Mouse (Mus musculus) myocyte (in vitro differentiated cells): Measurements from ENCODE around the gene Tbata. TPM values are rescaled to one million over a fixed set of nuclear protein-coding genes. Genes with fewer than 3 reads are reported as not detected.

ENCODE experiments used
- H3K27me3 ChIP-seq: one replicate; pipeline ENCODE4 v1.6.1; 2011; ENCODE audit not compliant: control insufficient read depth, insufficient read depth, insufficient read length
- H3K36me3 ChIP-seq: one replicate; pipeline ENCODE4 v1.6.1; 2011; ENCODE audit not compliant: control insufficient read depth, insufficient read depth
- H3K4me2 ChIP-seq: one replicate; pipeline ENCODE4 v1.6.1; 2011; ENCODE audit warnings: low read depth, control low read depth
- H3K4me3 ChIP-seq: one replicate; pipeline ENCODE4 v1.5.1; 2011; ENCODE audit warnings: mild to moderate bottlenecking, control low read depth, moderate library complexity
- H3K79me2 ChIP-seq: one replicate; pipeline ENCODE4 v1.6.1; 2011; ENCODE audit not compliant: control insufficient read depth, insufficient read depth
- H3ac ChIP-seq: one replicate; pipeline ENCODE4 v1.6.1; 2011; ENCODE audit not compliant: control insufficient read depth, insufficient read length
- CEBPB ChIP-seq: IDR thresholded peaks from 2 replicates; pipeline ENCODE4 v1.6.1; 2011; ENCODE audit warnings: mild to moderate bottlenecking, moderate library complexity; ENCODE audit not compliant: poor library complexity, insufficient read depth, severe bottlenecking
- E2F4 ChIP-seq: IDR thresholded peaks from one replicate; pipeline ENCODE4 v1.6.1; 2011; ENCODE audit warnings: mild to moderate bottlenecking, control low read depth, moderate library complexity; ENCODE audit not compliant: insufficient read depth
- MAX ChIP-seq: IDR thresholded peaks from one replicate; pipeline ENCODE4 v1.6.1; 2011; ENCODE audit warnings: low read depth, mild to moderate bottlenecking, control low read depth
- MYOD1 ChIP-seq, 3 experiments: IDR thresholded peaks; one replicate each; pipeline ENCODE4 v1.6.1; 2011; ENCODE audit warnings: control low read depth in 2 of 3, low read depth in 2 of 3, mild to moderate bottlenecking in 2 of 3, moderate library complexity in 1 of 3; ENCODE audit not compliant: insufficient read length in 2 of 3, control insufficient read depth in 1 of 3
- MYOG ChIP-seq, 3 experiments: IDR thresholded peaks; one replicate each; pipeline ENCODE4 v1.6.1; 2011; ENCODE audit warnings: control low read depth in 2 of 3, low read depth in 2 of 3, mild to moderate bottlenecking in 2 of 3; ENCODE audit not compliant: insufficient read length in 2 of 3, control insufficient read depth in 1 of 3, insufficient read depth in 1 of 3
- POLR2A ChIP-seq: IDR thresholded peaks from one replicate; pipeline ENCODE4 v1.6.1; 2011; ENCODE audit warnings: low read depth, mild to moderate bottlenecking, control low read depth, moderate library complexity; ENCODE audit not compliant: insufficient read length
- POLR2AphosphoS2 ChIP-seq: IDR thresholded peaks from one replicate; pipeline ENCODE4 v1.6.1; 2011; ENCODE audit warnings: low read depth, control low read depth; ENCODE audit not compliant: insufficient read length
- REST ChIP-seq: IDR thresholded peaks from one replicate; pipeline ENCODE4 v1.6.1; 2011; ENCODE audit warnings: mild to moderate bottlenecking, control low read depth, moderate library complexity; ENCODE audit not compliant: insufficient read depth, insufficient read length
- SRF ChIP-seq: IDR thresholded peaks from one replicate; pipeline ENCODE4 v1.6.1; 2011; ENCODE audit warnings: low read depth; ENCODE audit not compliant: control insufficient read depth, insufficient read length
- TCF12 ChIP-seq: IDR thresholded peaks from one replicate; pipeline ENCODE4 v1.6.1; 2011; ENCODE audit warnings: mild to moderate bottlenecking, control low read depth; ENCODE audit not compliant: poor library complexity, insufficient read depth, severe bottlenecking
- TCF3 ChIP-seq: IDR thresholded peaks from one replicate; pipeline ENCODE4 v1.6.1; 2011; ENCODE audit warnings: low read depth, control low read depth; ENCODE audit not compliant: insufficient read length
- USF1 ChIP-seq: IDR thresholded peaks from one replicate; pipeline ENCODE4 v1.6.1; 2011; ENCODE audit warnings: low read depth, mild to moderate bottlenecking, control low read depth, moderate library complexity
- polyA plus RNA-seq: library from polyadenylated mRNA; unstranded; fragments of >200 nt; fragmentation: generic; extraction: Trizol; gene quantifications from one replicate; pipeline ENCODE4 v1.2.1, GENCODE M21; 2012; ENCODE audit warnings: missing spikeins

Gene Tbata
- polyA plus RNA-seq, 1 experiment = not detected

- H3K4me2 ChIP-seq = no peak overlapping the region
- H3K27me3 ChIP-seq = no peaks in the 10 kb centered on the region
- TF ChIP-seq MYOD1 (IDR thresholded peaks at IDR 0.05; ENCODE audit: control insufficient read depth in 1 of 3, insufficient read length in 2 of 3, low read depth in 2 of 3) (no peak), POLR2A (no peak), POLR2AphosphoS2 (no peak), TCF12 (no peak), TCF3 (no peak), SRF (no peak), REST (no peak), E2F4 (no peak), MYOG (IDR thresholded peaks at IDR 0.05; ENCODE audit: control insufficient read depth in 1 of 3, insufficient read depth in 1 of 3, insufficient read length in 2 of 3, low read depth in 2 of 3) (no peak), CEBPB (no peak), USF1 (no peak), MAX (no peak)
- H3K4me3 ChIP-seq = no peak overlapping the region
- H3ac ChIP-seq = no peak overlapping the region
- no peaks in the 10 kb centered on the region for H3K79me2 ChIP-seq
- H3K36me3 ChIP-seq = peaks cover 5% of the 10 kb centered on the region
Measured at GRCm38 (mm10) chr10:61195718-61196291, 24.1 kb downstream of the Tbata start.

- TF ChIP-seq CEBPB (no peak), SRF (no peak), POLR2A (no peak), REST (no peak), TCF3 (no peak), E2F4 (no peak), USF1 (no peak), TCF12 (no peak), MYOG (IDR thresholded peaks at IDR 0.05; ENCODE audit: control insufficient read depth in 1 of 3, insufficient read depth in 1 of 3, insufficient read length in 2 of 3, low read depth in 2 of 3) (no peak), POLR2AphosphoS2 (no peak)
- H3ac ChIP-seq = no peak overlapping the region
- H3K4me3 ChIP-seq = no peak overlapping the region
- peaks cover 5% of the 10 kb centered on the region for H3K36me3 ChIP-seq
- H3K27me3 ChIP-seq = no peaks in the 10 kb centered on the region
- no peaks in the 10 kb centered on the region for H3K79me2 ChIP-seq
- no peak overlapping the region for H3K4me2 ChIP-seq
Measured at GRCm38 (mm10) chr10:61199566-61200213, 27.9 kb downstream of the Tbata start.

- Histone ChIP-seq H3K27me3 (no peaks in the 10 kb centered on the region), H3K36me3 (peaks cover 5% of the 10 kb centered on the region), H3K4me3 (no peak overlapping the region), H3K79me2 (no peaks in the 10 kb centered on the region), H3K4me2 (no peak overlapping the region), H3ac (no peak overlapping the region)
- TF ChIP-seq SRF = no peak
- no peak for TF ChIP-seq TCF12
- no peak for TF ChIP-seq POLR2A
- no peak for TF ChIP-seq MYOG (IDR thresholded peaks at IDR 0.05; ENCODE audit: control insufficient read depth in 1 of 3, insufficient read depth in 1 of 3, insufficient read length in 2 of 3, low read depth in 2 of 3)
- no peak for TF ChIP-seq USF1
- TF ChIP-seq CEBPB = no peak
- TF ChIP-seq E2F4 = no peak
- TF ChIP-seq MYOD1 (IDR thresholded peaks at IDR 0.05; ENCODE audit: control insufficient read depth in 1 of 3, insufficient read length in 2 of 3, low read depth in 2 of 3) = no peak
- no peak for TF ChIP-seq TCF3
- no peak for TF ChIP-seq REST
- no peak for TF ChIP-seq POLR2AphosphoS2
- no peak for TF ChIP-seq MAX
Measured at GRCm38 (mm10) chr10:61200232-61200820, 28.6 kb downstream of the Tbata start.

GRCm38 (mm10) chr10:61200998-61201397 is 29.2 kb downstream of the Tbata start:
- no peak overlapping the region for H3K4me2 ChIP-seq
- TF ChIP-seq E2F4 (no peak), CEBPB (no peak), POLR2AphosphoS2 (peak; percentile 23)

More at GRCm38 (mm10) chr10:61200998-61201397, 29.2 kb downstream of the Tbata start:
- Histone ChIP-seq H3K4me3 (no peak overlapping the region), H3K79me2 (no peaks in the 10 kb centered on the region), H3K27me3 (no peaks in the 10 kb centered on the region), H3K36me3 (peaks cover 5% of the 10 kb centered on the region), H3ac (no peak overlapping the region)
